Mouse (Mus musculus): ENCODE results near the gene Traf4. TPM values are rescaled to one million over a fixed set of nuclear protein-coding genes. Genes with fewer than 3 reads are reported as not detected.
A peak's percentile ranks its signal among the peaks of the same experiment; 100 is the strongest.

Traf4 gene
- total and polyA plus RNA-seq, 3 experiments, result 34.4 to 42.0 TPM; not detected in 1

- Histone ChIP-seq H3K27me3 (ENCODE audit: control insufficient read depth in 1 of 2, insufficient read depth in 2 of 2, low read length in 2 of 2) (no peaks in the 10 kb centered on the region), H3K9me3 (replicated peaks; ENCODE audit: insufficient read depth, low read length) (no peaks in the 10 kb centered on the region), H3K9ac (ENCODE audit: control insufficient read depth, low read depth, low read length, poor library complexity, severe bottlenecking) (no peak overlapping the region), H3K27ac (ENCODE audit: control insufficient read depth, low read depth, low read length) (no peak overlapping the region), H3K4me3 (ENCODE audit: control insufficient read depth in 1 of 2, insufficient read depth in 1 of 2, low read depth in 2 of 2, low read length in 2 of 2) (no peak overlapping the region), H3K79me2 (ENCODE audit: control insufficient read depth, insufficient read depth, low read length, poor library complexity) (no peaks in the 10 kb centered on the region; the same call in 1 of the 2 replicates), H3K36me3 (ENCODE audit: control insufficient read depth in 1 of 2, insufficient read depth in 2 of 2, low read length in 2 of 2) (peaks cover 0 to 11% of the 10 kb centered on the region in 2 experiments; a peak in 2 of 4 replicates), H3K4me1 (ENCODE audit: control insufficient read depth in 1 of 2, insufficient read depth in 2 of 2, low read length in 2 of 2) (peaks cover 9 to 18% of the 10 kb centered on the region in 2 experiments)
- peak; percentile 40 for DNase-seq (ENCODE audit: low read depth, low spot score)
- TF ChIP-seq CTCF (IDR thresholded peaks at IDR 0.05 in 2 of 3, conservative IDR thresholded peaks at IDR 0.05 in 1 of 3; ENCODE audit: control insufficient read depth in 1 of 3, insufficient read depth in 1 of 3, low read depth in 2 of 3, low read length in 3 of 3, poor library complexity in 1 of 3, severe bottlenecking in 1 of 3), result peak in 1 of 3 experiments; percentile 39; a peak in 2 of 6 replicates
- TF ChIP-seq MEF2A (IDR thresholded peaks at IDR 0.05; ENCODE audit: extremely low read depth, insufficient replicate concordance, low read depth, low read length, poor library complexity, severe bottlenecking), result no peak
- TF ChIP-seq RAD21 (IDR thresholded peaks at IDR 0.05; ENCODE audit: low read depth, low read length), result peak; percentile 26
Measured at GRCm38 (mm10) chr11:78172034-78172747, 6.8 kb upstream of the Traf4 start.

DNA sequence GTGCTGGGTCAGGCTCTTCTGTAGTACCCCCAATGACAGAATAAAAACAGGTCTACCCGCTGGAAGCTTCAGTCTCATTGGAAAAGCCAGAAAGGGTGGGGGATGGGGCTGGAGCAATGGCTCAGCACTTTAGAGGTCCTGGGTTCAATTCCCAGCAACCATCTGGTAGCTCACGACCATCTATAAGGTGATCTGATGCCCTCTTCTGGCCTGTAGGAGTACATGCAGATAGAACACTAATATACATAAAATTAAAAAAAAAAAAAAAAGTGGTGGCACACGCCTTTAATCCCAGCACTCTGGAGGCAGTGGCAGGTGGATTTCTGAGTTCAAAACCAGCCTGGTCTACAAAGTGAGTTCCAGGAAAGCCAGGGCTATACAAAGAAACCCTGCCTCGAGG is 5.9 kb upstream of the Traf4 start:
- Histone ChIP-seq H3K9me3 (replicated peaks; ENCODE audit: insufficient read depth, low read length) (no peaks in the 10 kb centered on the region), H3K4me3 (ENCODE audit: control insufficient read depth in 1 of 2, insufficient read depth in 1 of 2, low read depth in 2 of 2, low read length in 2 of 2) (no peak overlapping the region), H3K36me3 (ENCODE audit: control insufficient read depth in 1 of 2, insufficient read depth in 2 of 2, low read length in 2 of 2) (peaks cover 0 to 17% of the 10 kb centered on the region in 2 experiments; a peak in 2 of 4 replicates), H3K27ac (ENCODE audit: control insufficient read depth, low read depth, low read length) (no peak overlapping the region), H3K4me1 (ENCODE audit: control insufficient read depth in 1 of 2, insufficient read depth in 2 of 2, low read length in 2 of 2) (peaks cover 16 to 26% of the 10 kb centered on the region in 2 experiments), H3K9ac (ENCODE audit: control insufficient read depth, low read depth, low read length, poor library complexity, severe bottlenecking) (no peak overlapping the region), H3K27me3 (ENCODE audit: control insufficient read depth in 1 of 2, insufficient read depth in 2 of 2, low read length in 2 of 2) (no peaks in the 10 kb centered on the region), H3K79me2 (ENCODE audit: control insufficient read depth, insufficient read depth, low read length, poor library complexity) (no peaks in the 10 kb centered on the region)
- TF ChIP-seq SIN3A (IDR thresholded peaks at IDR 0.05; ENCODE audit: low read length) (peak; percentile 50; the same call in 1 of the 2 replicates), USF1 (IDR thresholded peaks at IDR 0.05; ENCODE audit: low read depth, low read length) (no peak), ZMIZ1 (IDR thresholded peaks at IDR 0.05; ENCODE audit: low read depth, low read length) (no peak), ZC3H11A (IDR thresholded peaks at IDR 0.05; ENCODE audit: low read depth, low read length) (peak; percentile 81), RCOR1 (IDR thresholded peaks at IDR 0.05; ENCODE audit: low read depth, low read length) (no peak), UBTF (IDR thresholded peaks at IDR 0.05; ENCODE audit: borderline replicate concordance, insufficient read depth, low read depth, low read length) (no peak), NELFE (IDR thresholded peaks at IDR 0.05; ENCODE audit: low read depth, low read length) (no peak), MXI1 (IDR thresholded peaks at IDR 0.05; ENCODE audit: low read depth, low read length) (0 out of 2 replicates have a peak, but pooled peaks have one; percentile 24), CHD2 (IDR thresholded peaks at IDR 0.05; ENCODE audit: low read length) (no peak), POLR2A (IDR thresholded peaks at IDR 0.05; ENCODE audit: control insufficient read depth in 1 of 2, insufficient read depth in 1 of 2, low read depth in 1 of 2, low read length in 2 of 2, poor library complexity in 1 of 2) (no peak), TCF12 (IDR thresholded peaks at IDR 0.05; ENCODE audit: low read depth, low read length) (no peak), JUND (IDR thresholded peaks at IDR 0.05; ENCODE audit: low read depth, low read length) (0 out of 2 replicates have a peak, but pooled peaks have one; percentile 35), ELF1 (IDR thresholded peaks at IDR 0.05; ENCODE audit: low read depth, low read length) (no peak), USF2 (IDR thresholded peaks at IDR 0.05; ENCODE audit: borderline replicate concordance in 1 of 2, insufficient read depth in 1 of 2, low read depth in 1 of 2, low read length in 2 of 2) (no peak), CTCF (IDR thresholded peaks at IDR 0.05 in 2 of 3, conservative IDR thresholded peaks at IDR 0.05 in 1 of 3; ENCODE audit: control insufficient read depth in 1 of 3, insufficient read depth in 1 of 3, low read depth in 2 of 3, low read length in 3 of 3, poor library complexity in 1 of 3, severe bottlenecking in 1 of 3) (peak; percentile 42 to 76 (median 53)), MAZ (IDR thresholded peaks at IDR 0.05; ENCODE audit: low read depth, low read length) (peak; percentile 61; the same call in 1 of the 2 replicates), GABPA (IDR thresholded peaks at IDR 0.05; ENCODE audit: low read depth, low read length) (0 out of 2 replicates have a peak, but pooled peaks have one; percentile 26), RAD21 (IDR thresholded peaks at IDR 0.05; ENCODE audit: low read depth, low read length) (peak; percentile 74), MYC (IDR thresholded peaks at IDR 0.05; ENCODE audit: low read depth, low read length) (0 out of 2 replicates have a peak, but pooled peaks have one; percentile 53), ZNF384 (IDR thresholded peaks at IDR 0.05; ENCODE audit: low read depth, low read length) (peak; percentile 98), SMC3 (IDR thresholded peaks at IDR 0.05; ENCODE audit: low read depth, low read length) (peak; percentile 74), POLR2AphosphoS5 (IDR thresholded peaks at IDR 0.05; ENCODE audit: borderline replicate concordance, low read depth, low read length) (no peak), GATA1 (IDR thresholded peaks at IDR 0.05; ENCODE audit: low read depth, low read length) (0 out of 2 replicates have a peak, but pooled peaks have one; percentile 14)
- DNase-seq (ENCODE audit: low read depth, low spot score), result peak; percentile 82
